In genomic region chr4:12775090-12775489, GRCm38 (mm10) we compare ENCODE assay signal across 23 mouse cellular contexts.
DNase-seq lines count a peak whose midpoint lies in the region; ATAC-seq and TF ChIP-seq lines count a peak whose summit lies in the region.
"Had no signal": no experiment of that assay in that cellular context is flagged by ENCODE, and none has a peak within 500 bp of the region (broad histone marks: within the 10 kb centered on the region; RNA-seq: fewer than 3 reads in every experiment).

No protein-coding gene starts in this region.

- no peaks in the 10 kb centered on the region for H3K36me3 ChIP-seq in midbrain, embryonic 11.5 days (ENCODE audit: control insufficient read depth, insufficient read depth, low read length)
- H3K36me3 ChIP-seq in midbrain, embryonic 10.5 days: no peaks in the 10 kb centered on the region
- H3K36me3 ChIP-seq in forebrain, embryonic 14.5 days (ENCODE audit: control insufficient read depth, insufficient read depth, low read length): no peaks in the 10 kb centered on the region
- no peaks in the 10 kb centered on the region for H3K36me3 ChIP-seq in forebrain, postnatal 0 days (ENCODE audit: insufficient read depth)
- no peaks in the 10 kb centered on the region for H3K36me3 ChIP-seq in midbrain, embryonic 14.5 days (ENCODE audit: control insufficient read depth, insufficient read depth, low read length)
- no peaks in the 10 kb centered on the region for H3K36me3 ChIP-seq in heart, embryonic 12.5 days
- H3K36me3 ChIP-seq: heart, embryonic 13.5 days; kidney, embryonic 15.5 days; limb, embryonic 15.5 days had no signal

- H3K9ac ChIP-seq in midbrain, embryonic 11.5 days (ENCODE audit: low read length): no peak overlapping the region
- no peak overlapping the region for H3K9ac ChIP-seq in forebrain, embryonic 14.5 days (ENCODE audit: low read length)
- no peak overlapping the region for H3K9ac ChIP-seq in forebrain, postnatal 0 days
- no peak overlapping the region for H3K9ac ChIP-seq in midbrain, embryonic 14.5 days (replicated peaks; ENCODE audit: low read length)
- H3K9ac ChIP-seq in heart, embryonic 12.5 days: no peak overlapping the region
- H3K9ac ChIP-seq: heart, embryonic 13.5 days; kidney, embryonic 15.5 days; limb, embryonic 15.5 days; liver, embryonic 14.5 days; lung, embryonic 14.5 days had no signal

- peaks cover 11% of the 10 kb centered on the region for H3K4me1 ChIP-seq in midbrain, embryonic 11.5 days (ENCODE audit: control insufficient read depth, insufficient read depth, low read length)
- peaks cover 32% of the 10 kb centered on the region for H3K4me1 ChIP-seq in midbrain, embryonic 10.5 days
- H3K4me1 ChIP-seq in forebrain, embryonic 14.5 days (ENCODE audit: control insufficient read depth, insufficient read depth, low read length): peaks cover 9% of the 10 kb centered on the region; the same call in 1 of the 2 replicates
- peaks cover 6% of the 10 kb centered on the region; the same call in 1 of the 2 replicates for H3K4me1 ChIP-seq in forebrain, postnatal 0 days (ENCODE audit: insufficient read depth)
- H3K4me1 ChIP-seq in midbrain, embryonic 14.5 days (ENCODE audit: control insufficient read depth, insufficient read depth, low read length): peaks cover 19% of the 10 kb centered on the region
- H3K4me1 ChIP-seq in heart, embryonic 12.5 days (replicated peaks): peaks cover 9% of the 10 kb centered on the region
- H3K4me1 ChIP-seq: kidney, embryonic 15.5 days had no signal

- no peaks in the 10 kb centered on the region for H3K9me3 ChIP-seq in midbrain, embryonic 11.5 days (ENCODE audit: control insufficient read depth, low read length)
- H3K9me3 ChIP-seq in midbrain, embryonic 10.5 days (replicated peaks): no peaks in the 10 kb centered on the region
- H3K9me3 ChIP-seq in forebrain, embryonic 14.5 days (replicated peaks; ENCODE audit: control insufficient read depth, low read length): no peaks in the 10 kb centered on the region
- no peaks in the 10 kb centered on the region for H3K9me3 ChIP-seq in forebrain, postnatal 0 days (ENCODE audit: low read length)
- no peaks in the 10 kb centered on the region for H3K9me3 ChIP-seq in midbrain, embryonic 14.5 days (ENCODE audit: control insufficient read depth, low read length)
- no peaks in the 10 kb centered on the region for H3K9me3 ChIP-seq in heart, embryonic 12.5 days (replicated peaks)
- H3K9me3 ChIP-seq: heart, embryonic 13.5 days; kidney, embryonic 15.5 days; limb, embryonic 15.5 days had no signal

- H3K4me2 ChIP-seq in midbrain, embryonic 11.5 days: no peak overlapping the region
- H3K4me2 ChIP-seq in forebrain, embryonic 14.5 days (ENCODE audit: low read length): no peak overlapping the region
- no peak overlapping the region for H3K4me2 ChIP-seq in forebrain, postnatal 0 days (ENCODE audit: low read depth)
- peak overlapping the region; percentile 3; the same call in 1 of the 2 replicates for H3K4me2 ChIP-seq in midbrain, embryonic 14.5 days (ENCODE audit: low read length)
- H3K4me2 ChIP-seq in heart, embryonic 12.5 days: no peak overlapping the region
- H3K4me2 ChIP-seq: heart, embryonic 13.5 days; kidney, embryonic 15.5 days; limb, embryonic 15.5 days; lung, embryonic 14.5 days had no signal

- 50% methylated on average over 4 of the region's 4 CpGs for WGBS in midbrain, embryonic 11.5 days
- WGBS in midbrain, embryonic 10.5 days: 61% methylated on average over 4 of the region's 4 CpGs
- WGBS in forebrain, embryonic 14.5 days: 29% methylated on average over 4 of the region's 4 CpGs
- 17% methylated on average over 4 of the region's 4 CpGs for WGBS in forebrain, postnatal 0 days
- 22% methylated on average over 4 of the region's 4 CpGs for WGBS in midbrain, embryonic 14.5 days
- WGBS in heart, embryonic 12.5 days: 55% methylated on average over 4 of the region's 4 CpGs

- intact Hi-C loops in heart, postnatal 10 days (cut with DNase I): loop anchor here (10.0 kb wide), 1 partner anchor 1000 kb away; no protein-coding TSS in a partner anchor

- TF ChIP-seq CTCF in forebrain, postnatal 0 days (IDR thresholded peaks at IDR 0.05; ENCODE audit: low read depth): no peak

- peak; percentile 75 for ATAC-seq in midbrain, embryonic 11.5 days (ENCODE audit: low FRiP score)
- peak; percentile 69 for ATAC-seq in forebrain, embryonic 14.5 days
- peak; percentile 42 for ATAC-seq in forebrain, postnatal 0 days
- peak; percentile 66; the same call in 1 of the 2 replicates for ATAC-seq in midbrain, embryonic 14.5 days (ENCODE audit: low FRiP score, low TSS enrichment)
- ATAC-seq in heart, embryonic 12.5 days (ENCODE audit: insufficient number of reproducible peaks, low FRiP score): no peak

- H3K27me3 ChIP-seq in midbrain, embryonic 11.5 days (ENCODE audit: control insufficient read depth, insufficient read depth, low read length): no peaks in the 10 kb centered on the region
- no peaks in the 10 kb centered on the region for H3K27me3 ChIP-seq in midbrain, embryonic 10.5 days (ENCODE audit: low read depth, poor library complexity, severe bottlenecking)
- no peaks in the 10 kb centered on the region for H3K27me3 ChIP-seq in forebrain, embryonic 14.5 days (replicated peaks; ENCODE audit: control insufficient read depth, insufficient read depth, low read length)
- no peaks in the 10 kb centered on the region for H3K27me3 ChIP-seq in forebrain, postnatal 0 days (ENCODE audit: insufficient read depth, low read length)
- H3K27me3 ChIP-seq in midbrain, embryonic 14.5 days (ENCODE audit: control insufficient read depth, insufficient read depth, low read length): no peaks in the 10 kb centered on the region
- no peaks in the 10 kb centered on the region for H3K27me3 ChIP-seq in heart, embryonic 12.5 days (replicated peaks)
- H3K27me3 ChIP-seq: heart, embryonic 13.5 days; kidney, embryonic 15.5 days; limb, embryonic 15.5 days had no signal

- H3K4me3 ChIP-seq in midbrain, embryonic 11.5 days (ENCODE audit: low read depth, low read length): no peak overlapping the region
- H3K4me3 ChIP-seq in midbrain, embryonic 10.5 days: no peak overlapping the region
- no peak overlapping the region for H3K4me3 ChIP-seq in forebrain, embryonic 14.5 days (ENCODE audit: low read depth, low read length)
- no peak overlapping the region for H3K4me3 ChIP-seq in forebrain, postnatal 0 days (ENCODE audit: low read depth, low read length)
- no peak overlapping the region for H3K4me3 ChIP-seq in midbrain, embryonic 14.5 days (replicated peaks; ENCODE audit: low read depth, low read length)
- no peak overlapping the region for H3K4me3 ChIP-seq in heart, embryonic 12.5 days
- H3K4me3 ChIP-seq: heart, embryonic 13.5 days; kidney, embryonic 15.5 days; limb, embryonic 15.5 days; myocyte had no signal

- no peak overlapping the region; the same call in 1 of the 2 replicates for H3K27ac ChIP-seq in midbrain, embryonic 11.5 days (ENCODE audit: low read depth, low read length)
- no peak overlapping the region for H3K27ac ChIP-seq in midbrain, embryonic 10.5 days (replicated peaks)
- H3K27ac ChIP-seq in forebrain, embryonic 14.5 days (ENCODE audit: low read depth, low read length): peak overlapping the region; percentile 10
- H3K27ac ChIP-seq in forebrain, postnatal 0 days (ENCODE audit: low read depth, low read length): no peak overlapping the region
- peak overlapping the region; percentile 64 for H3K27ac ChIP-seq in midbrain, embryonic 14.5 days (replicated peaks; ENCODE audit: low read depth, low read length)
- no peak overlapping the region for H3K27ac ChIP-seq in heart, embryonic 12.5 days (ENCODE audit: poor library complexity, severe bottlenecking)
- H3K27ac ChIP-seq: heart, embryonic 13.5 days; kidney, embryonic 15.5 days; limb, embryonic 15.5 days; liver, embryonic 14.5 days had no signal

- DNase-seq in midbrain, embryonic 11.5 days (ENCODE audit: low spot score, missing footprints): no peak
- DNase-seq in midbrain, embryonic 10.5 days (ENCODE audit: low spot score): no peak
- peak; percentile 58 for DNase-seq in forebrain, embryonic 14.5 days (ENCODE audit: low spot score)
- DNase-seq in forebrain, postnatal 0 days: peak; percentile 22
- peak; percentile 55 for DNase-seq in midbrain, embryonic 14.5 days
- DNase-seq in heart, postnatal 10 days: no peak
- DNase-seq in thymus, postnatal 4 days: no peak
- DNase-seq: adrenal gland, adult 2 months; cerebellum, adult 2 months; cerebellum, postnatal 36 days; gastrocnemius, postnatal 14 days; heart, adult 18-20 months; kidney, adult 11 months; kidney, postnatal 4 days; lung, postnatal 36 days; thymus, postnatal 14 days had no signal

Comparison
In these comparisons a context has a peak if more than half of its experiments do, and no peak if none do; other contexts are left out.
1. DNase-seq: peak in forebrain, embryonic 14.5 days (single experiment), forebrain, postnatal 0 days (single experiment) and midbrain, embryonic 14.5 days (single experiment); none in midbrain, embryonic 11.5 days (single experiment), midbrain, embryonic 10.5 days (single experiment), heart, postnatal 10 days (0 of 2) and thymus, postnatal 4 days (single experiment).
2. H3K27ac ChIP-seq: peak in forebrain, embryonic 14.5 days (single experiment) and midbrain, embryonic 14.5 days (single experiment); none in midbrain, embryonic 11.5 days (single experiment), midbrain, embryonic 10.5 days (single experiment), forebrain, postnatal 0 days (single experiment) and heart, embryonic 12.5 days (single experiment).